Mouse (Mus musculus): ENCODE measurements at regions not wholly inside any gene's neighbourhood (a gene's known extent, or its start where the extent isn't known, plus 50 kb on each side); places are given as distances from the start of the nearest gene placed in this dataset.

- Histone ChIP-seq H3K9me3 (no peaks in the 10 kb centered on the region), H3K4me1 (0 out of 2 replicates have a peak, but pooled peaks cover 7% of the 10 kb centered on the region), H3K4me3 (replicated peaks) (no peak overlapping the region), H3K27ac (no peak overlapping the region), H3K36me3 (no peaks in the 10 kb centered on the region), H3K4me2 (no peak overlapping the region), H3K9ac (no peak overlapping the region), H3K27me3 (replicated peaks) (no peaks in the 10 kb centered on the region)
- 72% methylated on average over 4 of the region's 4 CpGs for WGBS
- ATAC-seq (ENCODE audit: insufficient read depth, low FRiP score, low read depth) = no peak
These were observed 55.1 kb upstream of the Gpc1 start for GRCm38 (mm10) chr1:92776353-92776752.

DNA sequence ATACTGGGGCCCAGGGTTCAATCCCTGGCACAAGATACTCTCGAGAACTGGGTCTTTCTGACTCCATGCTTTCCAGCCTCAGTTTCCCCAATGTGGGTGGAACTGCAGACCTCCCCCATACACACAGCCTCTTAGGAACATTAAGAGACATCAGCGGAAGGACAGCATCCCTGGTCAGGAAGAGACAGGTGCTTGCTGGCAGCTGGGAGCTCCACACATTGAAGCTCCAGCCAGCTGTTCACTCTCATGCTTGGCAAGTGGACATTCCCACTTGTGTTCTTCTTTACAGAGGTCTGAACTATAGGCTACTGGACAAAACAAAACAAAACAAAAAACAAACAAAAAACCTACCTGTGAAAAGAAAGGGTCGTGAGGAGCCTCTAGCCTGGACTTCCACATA lies 55.5 kb upstream of the Gpc1 start:
- H3K4me2 ChIP-seq = no peak overlapping the region
- H3K9me3 ChIP-seq = no peaks in the 10 kb centered on the region
- WGBS = 80% methylated on average over 3 of the region's 3 CpGs
- no peak overlapping the region for H3K27ac ChIP-seq
- no peak overlapping the region for H3K4me3 ChIP-seq (replicated peaks)
- no peaks in the 10 kb centered on the region for H3K27me3 ChIP-seq (replicated peaks)
- H3K36me3 ChIP-seq = no peaks in the 10 kb centered on the region
- 0 out of 2 replicates have a peak, but pooled peaks cover 7% of the 10 kb centered on the region for H3K4me1 ChIP-seq
- no peak for ATAC-seq (ENCODE audit: insufficient read depth, low FRiP score, low read depth)
- H3K9ac ChIP-seq = no peak overlapping the region

- Histone ChIP-seq H3K9me3 (no peaks in the 10 kb centered on the region), H3K27ac (no peak overlapping the region), H3K27me3 (replicated peaks) (no peaks in the 10 kb centered on the region), H3K4me3 (replicated peaks) (peak overlapping the region; percentile 17), H3K4me1 (0 out of 2 replicates have a peak, but pooled peaks cover 7% of the 10 kb centered on the region), H3K36me3 (no peaks in the 10 kb centered on the region), H3K9ac (no peak overlapping the region), H3K4me2 (peak overlapping the region; percentile 48)
- ATAC-seq (ENCODE audit: insufficient read depth, low FRiP score, low read depth) = peak; percentile 65; the same call in 1 of the 2 replicates
- WGBS = 24% methylated on average over 16 of the region's 16 CpGs
These were observed 56.4 kb upstream of the Gpc1 start for GRCm38 (mm10) chr1:92774743-92775692.

- Histone ChIP-seq H3K9me3 (no peaks in the 10 kb centered on the region), H3K27ac (no peak overlapping the region), H3K4me3 (replicated peaks) (no peak overlapping the region), H3K27me3 (replicated peaks) (no peaks in the 10 kb centered on the region), H3K4me2 (no peak overlapping the region), H3K9ac (no peak overlapping the region), H3K4me1 (0 out of 2 replicates have a peak, but pooled peaks cover 7% of the 10 kb centered on the region), H3K36me3 (no peaks in the 10 kb centered on the region)
- WGBS = 71% methylated on average over 3 of the region's 3 CpGs
- no peak for ATAC-seq (ENCODE audit: insufficient read depth, low FRiP score, low read depth)
These were observed 57.4 kb upstream of the Gpc1 start for GRCm38 (mm10) chr1:92774006-92774405.

GRCm38 (mm10) chr1:92772784-92773113 lies 58.7 kb upstream of the Gpc1 start:
- no peak for ATAC-seq (ENCODE audit: insufficient read depth, low FRiP score, low read depth)
- 64% methylated on average over 10 of the region's 10 CpGs for WGBS
- Histone ChIP-seq H3K4me3 (replicated peaks) (no peak overlapping the region), H3K4me1 (0 out of 2 replicates have a peak, but pooled peaks cover 7% of the 10 kb centered on the region), H3K36me3 (no peaks in the 10 kb centered on the region), H3K27ac (peak overlapping the region; percentile 28; the same call in 1 of the 2 replicates), H3K9me3 (no peaks in the 10 kb centered on the region), H3K4me2 (no peak overlapping the region), H3K27me3 (replicated peaks) (no peaks in the 10 kb centered on the region), H3K9ac (no peak overlapping the region)

- WGBS = 46% methylated on average over 9 of the region's 9 CpGs
- peak overlapping the region; percentile 28; the same call in 1 of the 2 replicates for H3K27ac ChIP-seq
- no peak for ATAC-seq (ENCODE audit: insufficient read depth, low FRiP score, low read depth)
- no peaks in the 10 kb centered on the region for H3K36me3 ChIP-seq
- no peaks in the 10 kb centered on the region for H3K9me3 ChIP-seq
- no peak overlapping the region for H3K9ac ChIP-seq
- 0 out of 2 replicates have a peak, but pooled peaks cover 7% of the 10 kb centered on the region for H3K4me1 ChIP-seq
- no peaks in the 10 kb centered on the region for H3K27me3 ChIP-seq (replicated peaks)
- H3K4me3 ChIP-seq (replicated peaks) = no peak overlapping the region
- no peak overlapping the region for H3K4me2 ChIP-seq
These were observed 59.2 kb upstream of the Gpc1 start for GRCm38 (mm10) chr1:92772101-92772783.

GRCm38 (mm10) chr1:92769696-92770095 lies 61.7 kb upstream of the Gpc1 start:
- WGBS = 44% methylated on average over 7 of the region's 7 CpGs
- H3K4me1 ChIP-seq = 0 out of 2 replicates have a peak, but pooled peaks cover 3% of the 10 kb centered on the region
- H3K4me3 ChIP-seq (replicated peaks) = no peak overlapping the region
- no peak overlapping the region for H3K4me2 ChIP-seq
- no peaks in the 10 kb centered on the region for H3K9me3 ChIP-seq
- no peak overlapping the region for H3K27ac ChIP-seq
- no peaks in the 10 kb centered on the region for H3K36me3 ChIP-seq
- no peak overlapping the region for H3K9ac ChIP-seq
- ATAC-seq (ENCODE audit: insufficient read depth, low FRiP score, low read depth) = no peak
- H3K27me3 ChIP-seq (replicated peaks) = no peaks in the 10 kb centered on the region

DNA sequence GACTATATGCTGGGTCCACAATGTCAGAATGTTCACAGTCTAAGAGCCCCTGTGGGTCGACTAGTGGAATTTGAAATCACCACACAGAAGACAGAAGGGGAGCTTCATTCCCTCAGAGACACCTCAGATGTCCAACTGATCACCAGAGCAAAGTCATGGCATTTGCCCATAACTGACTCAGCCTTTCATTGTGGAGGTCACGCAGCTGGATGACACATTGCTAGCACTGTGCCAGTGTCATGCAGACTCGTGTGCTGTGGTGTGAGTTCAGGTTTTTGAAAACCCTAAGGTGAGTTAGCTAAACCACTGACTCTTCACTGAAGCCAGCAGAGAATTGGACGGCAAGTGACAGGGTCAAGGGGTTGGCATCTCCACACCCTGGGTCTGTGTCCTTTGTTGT lies 62.3 kb upstream of the Gpc1 start:
- no peak for ATAC-seq (ENCODE audit: insufficient read depth, low FRiP score, low read depth)
- Histone ChIP-seq H3K36me3 (no peaks in the 10 kb centered on the region), H3K9ac (no peak overlapping the region), H3K27me3 (replicated peaks) (no peaks in the 10 kb centered on the region), H3K27ac (no peak overlapping the region), H3K9me3 (no peaks in the 10 kb centered on the region), H3K4me3 (replicated peaks) (no peak overlapping the region), H3K4me2 (no peak overlapping the region), H3K4me1 (0 out of 2 replicates have a peak, but pooled peaks cover under 1% of the 10 kb centered on the region)
- WGBS = 66% methylated on average over 4 of the region's 4 CpGs

- Histone ChIP-seq H3K9ac (no peak overlapping the region), H3K27me3 (replicated peaks) (no peaks in the 10 kb centered on the region), H3K27ac (no peak overlapping the region), H3K4me1 (no peaks in the 10 kb centered on the region), H3K4me2 (no peak overlapping the region), H3K36me3 (no peaks in the 10 kb centered on the region), H3K9me3 (no peaks in the 10 kb centered on the region), H3K4me3 (replicated peaks) (no peak overlapping the region)
- 66% methylated on average over 7 of the region's 7 CpGs for WGBS
- ATAC-seq (ENCODE audit: insufficient read depth, low FRiP score, low read depth) = no peak
These were observed 64.9 kb upstream of the Gpc1 start for GRCm38 (mm10) chr1:92766496-92766895.

- Histone ChIP-seq H3K4me2 (no peak overlapping the region), H3K27me3 (replicated peaks) (no peaks in the 10 kb centered on the region), H3K36me3 (no peaks in the 10 kb centered on the region), H3K4me1 (peaks cover 12% of the 10 kb centered on the region), H3K27ac (no peak overlapping the region), H3K9ac (no peak overlapping the region), H3K9me3 (no peaks in the 10 kb centered on the region), H3K4me3 (replicated peaks) (no peak overlapping the region)
- WGBS = 67% methylated on average over 20 of the region's 20 CpGs
- ATAC-seq (ENCODE audit: insufficient read depth, low FRiP score, low read depth) = no peak
These were observed 76.5 kb upstream of the Gpc1 start for GRCm38 (mm10) chr1:92754793-92755488.

DNA sequence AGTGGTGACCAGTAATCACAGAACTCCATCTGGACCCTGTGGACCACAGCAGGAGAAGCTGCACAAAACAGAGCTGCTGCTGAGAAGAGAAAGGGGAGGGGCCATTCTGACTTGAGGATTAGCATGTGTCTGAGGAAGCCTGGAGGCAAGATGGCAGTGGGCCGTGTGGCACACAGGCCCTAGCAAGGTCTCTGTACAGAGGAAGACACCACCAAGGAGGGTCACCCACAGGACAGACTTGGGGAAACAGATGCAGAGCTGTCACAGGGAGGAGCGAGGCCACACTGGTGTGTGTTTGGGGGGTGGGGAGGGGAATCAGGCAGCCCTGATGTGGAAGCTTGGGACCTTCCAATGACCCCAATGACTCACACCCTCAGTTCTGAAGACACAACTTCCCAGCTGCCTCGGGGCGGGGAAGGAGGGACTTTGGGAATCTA lies 79.7 kb upstream of the Gpc1 start:
- ATAC-seq (ENCODE audit: insufficient read depth, low FRiP score, low read depth) = peak; percentile 40; the same call in 1 of the 2 replicates
- Histone ChIP-seq H3K27ac (peak overlapping the region; percentile 80), H3K27me3 (replicated peaks) (no peaks in the 10 kb centered on the region), H3K9me3 (no peaks in the 10 kb centered on the region), H3K9ac (no peak overlapping the region), H3K4me3 (replicated peaks) (no peak overlapping the region), H3K36me3 (no peaks in the 10 kb centered on the region), H3K4me2 (peak overlapping the region; percentile 31; the same call in 1 of the 2 replicates), H3K4me1 (peaks cover 12% of the 10 kb centered on the region)
- 23% methylated on average over 4 of the region's 4 CpGs for WGBS
